Mouse (Mus musculus): ENCODE measurements at regions not wholly inside any gene's neighbourhood (a gene's known extent, or its start where the extent isn't known, plus 50 kb on each side); places are given as distances from the start of the nearest gene placed in this dataset.

GRCm38 (mm10) chr12:50932496-50932895, 283.6 kb upstream of the Prkd1 start:
- TF ChIP-seq CTCF (IDR thresholded peaks at IDR 0.05 in 2 of 3, conservative IDR thresholded peaks at IDR 0.05 in 1 of 3; ENCODE audit: control insufficient read depth in 1 of 3, insufficient read depth in 1 of 3, low read depth in 2 of 3, low read length in 3 of 3, poor library complexity in 1 of 3, severe bottlenecking in 1 of 3) (no peak), POLR2A (IDR thresholded peaks at IDR 0.05; ENCODE audit: control insufficient read depth in 1 of 2, insufficient read depth in 1 of 2, low read depth in 1 of 2, low read length in 2 of 2, poor library complexity in 1 of 2) (no peak), MYC (IDR thresholded peaks at IDR 0.05; ENCODE audit: low read depth, low read length) (no peak), CHD2 (IDR thresholded peaks at IDR 0.05; ENCODE audit: low read length) (no peak), ZC3H11A (IDR thresholded peaks at IDR 0.05; ENCODE audit: low read depth, low read length) (no peak), ETS1 (IDR thresholded peaks at IDR 0.05; ENCODE audit: low read depth, low read length) (no peak), MEF2A (IDR thresholded peaks at IDR 0.05; ENCODE audit: extremely low read depth, insufficient replicate concordance, low read depth, low read length, poor library complexity, severe bottlenecking) (no peak), UBTF (IDR thresholded peaks at IDR 0.05; ENCODE audit: borderline replicate concordance, insufficient read depth, low read depth, low read length) (no peak), RCOR1 (IDR thresholded peaks at IDR 0.05; ENCODE audit: low read depth, low read length) (no peak), TAL1 (IDR thresholded peaks at IDR 0.05; ENCODE audit: low read length) (no peak), EP300 (IDR thresholded peaks at IDR 0.05; ENCODE audit: low read depth in 1 of 2, low read length in 2 of 2) (no peak)

All from MEL (cell line).